Mouse (Mus musculus) kidney, embryonic 14.5 days (tissue): ENCODE measurements around the gene C130026I21Rik. TPM values are rescaled to one million over a fixed set of nuclear protein-coding genes. Genes with fewer than 3 reads are reported as not detected.
"Not testable (repeated sequence)": the region's sequence is repeated elsewhere in the genome, so short reads cannot be mapped to it uniquely, and the experiment has no call there.

ENCODE experiments used
- ATAC-seq: fragments of 200-750 bp; cut with Nextera tagmentation; 2 replicates; pipeline ENCODE4 v1.8.0; 2017; ENCODE audit warnings: moderate number of reproducible peaks, mild to moderate bottlenecking, moderate TSS enrichment, moderate library complexity; ENCODE audit not compliant: low FRiP score, low TSS enrichment
- H3K27ac ChIP-seq: fragments of 300-500 bp; sonication (generic); 2 replicates; pipeline ENCODE4 v1.5.1; 2014; ENCODE audit warnings: low read depth, mild to moderate bottlenecking, low read length, moderate library complexity, mixed read lengths
- H3K27me3 ChIP-seq: fragments of 300-500 bp; sonication (generic); 2 replicates; pipeline ENCODE4 v1.6.1; 2014; ENCODE audit warnings: mild to moderate bottlenecking, low read length; ENCODE audit not compliant: control insufficient read depth, insufficient read depth
- H3K36me3 ChIP-seq: fragments of 300-500 bp; sonication (generic); 2 replicates; pipeline ENCODE4 v1.6.1; 2014; ENCODE audit warnings: low read length, mixed read lengths; ENCODE audit not compliant: control insufficient read depth, insufficient read depth
- H3K4me1 ChIP-seq: fragments of 300-500 bp; sonication (generic); 2 replicates; pipeline ENCODE4 v1.6.1; 2014; ENCODE audit warnings: low read length, mixed read lengths; ENCODE audit not compliant: control insufficient read depth, insufficient read depth
- H3K4me2 ChIP-seq: fragments of 300-500 bp; sonication (generic); replicated peaks from 2 replicates; pipeline ENCODE4 v1.6.1; 2014; ENCODE audit warnings: low read depth, mild to moderate bottlenecking, low read length
- H3K4me3 ChIP-seq: fragments of 300-500 bp; sonication (generic); 2 replicates; pipeline ENCODE4 v1.5.1; 2014; ENCODE audit warnings: mild to moderate bottlenecking, low read length
- H3K9ac ChIP-seq: fragments of 300-500 bp; sonication (generic); 2 replicates; pipeline ENCODE4 v1.6.1; 2014; ENCODE audit warnings: low read depth, mild to moderate bottlenecking, low read length, moderate library complexity
- H3K9me3 ChIP-seq: fragments of 300-500 bp; sonication (generic); 2 replicates; pipeline ENCODE4 v1.6.1; 2016; ENCODE audit warnings: low read length; ENCODE audit not compliant: control insufficient read depth
- WGBS: fragments of 180-500 bp; shearing (Covaris S2); extraction: QIAGEN DNeasy Blood & Tissue Kit; methylation state at CpG from one replicate; pipeline ENCODE4 v1.1.7; 2014; 5-methylcytosine and 5-hydroxymethylcytosine counted together
- polyA plus RNA-seq: library from polyadenylated mRNA; unstranded; fragments of >200 nt; fragmentation: Nextera tagmentation; extraction: Ambion mirVana; gene quantifications from 2 replicates; pipeline ENCODE4 v1.2.1, GENCODE M21; 2014

The C130026I21Rik gene
- not detected in 2 replicates for polyA plus RNA-seq

GRCm38 (mm10) chr1:85270466-85270865 lies at the start of gene C130026I21Rik:
TSS of gene C130026I21Rik (minus strand) at chr1:85270566.
- not testable (repeated sequence) for H3K9ac ChIP-seq, H3K36me3 ChIP-seq, H3K4me3 ChIP-seq, H3K27ac ChIP-seq, ATAC-seq, H3K4me2 ChIP-seq, H3K4me1 ChIP-seq, H3K9me3 ChIP-seq, H3K27me3 ChIP-seq
- WGBS, result no CpG with 5 or more reads among the region's 6 CpGs

GRCm38 (mm10) chr1:85287063-85287462 lies 16.7 kb upstream of the C130026I21Rik start:
- not testable (repeated sequence) for ATAC-seq, H3K4me3 ChIP-seq, H3K27ac ChIP-seq, H3K4me2 ChIP-seq, H3K27me3 ChIP-seq, H3K4me1 ChIP-seq, H3K9ac ChIP-seq, H3K36me3 ChIP-seq, H3K9me3 ChIP-seq
- 39% methylated on average over 4 of the region's 5 CpGs for WGBS

- H3K27ac ChIP-seq, ATAC-seq: not testable (repeated sequence)
- 66% methylated on average over 2 of the region's 5 CpGs for WGBS
Observed at GRCm38 (mm10) chr1:85276421-85276820, 6.1 kb upstream of the C130026I21Rik start.

GRCm38 (mm10) chr1:85258634-85259033 lies 11.7 kb downstream of the C130026I21Rik start:
- not testable (repeated sequence) for H3K36me3 ChIP-seq, H3K9ac ChIP-seq, H3K9me3 ChIP-seq, H3K27me3 ChIP-seq, H3K4me2 ChIP-seq, H3K4me3 ChIP-seq, H3K4me1 ChIP-seq, H3K27ac ChIP-seq, ATAC-seq
- WGBS, result 47% methylated on average over 1 of the region's 2 CpGs

More at GRCm38 (mm10) chr1:85276421-85276820, 6.1 kb upstream of the C130026I21Rik start:
- not testable (repeated sequence) for H3K36me3 ChIP-seq, H3K4me1 ChIP-seq, H3K9ac ChIP-seq, H3K27me3 ChIP-seq, H3K4me3 ChIP-seq, H3K9me3 ChIP-seq, H3K4me2 ChIP-seq

- H3K27me3 ChIP-seq, H3K4me3 ChIP-seq, H3K4me2 ChIP-seq, H3K4me1 ChIP-seq, ATAC-seq, H3K9ac ChIP-seq, H3K9me3 ChIP-seq, H3K27ac ChIP-seq, H3K36me3 ChIP-seq: not testable (repeated sequence)
- WGBS, result 62% methylated on average over 2 of the region's 3 CpGs
Observed at GRCm38 (mm10) chr1:85255217-85255616, 15.1 kb downstream of the C130026I21Rik start.

GRCm38 (mm10) chr1:85251211-85251610 lies 19.2 kb downstream of the C130026I21Rik start:
- H3K36me3 ChIP-seq, H3K9ac ChIP-seq, H3K27me3 ChIP-seq, ATAC-seq, H3K4me2 ChIP-seq, H3K4me1 ChIP-seq, H3K27ac ChIP-seq, H3K4me3 ChIP-seq: not testable (repeated sequence)
- peaks cover 13% of the 10 kb centered on the region for H3K9me3 ChIP-seq
- WGBS, result 84% methylated on average over 4 of the region's 4 CpGs

GRCm38 (mm10) chr1:85248985-85249384 lies 21.4 kb downstream of the C130026I21Rik start:
- not testable (repeated sequence) for H3K4me1 ChIP-seq, H3K36me3 ChIP-seq, H3K4me3 ChIP-seq, H3K27ac ChIP-seq, ATAC-seq, H3K9ac ChIP-seq, H3K4me2 ChIP-seq, H3K27me3 ChIP-seq
- WGBS, result 68% methylated on average over 3 of the region's 3 CpGs
- peaks cover 13% of the 10 kb centered on the region for H3K9me3 ChIP-seq

- not testable (repeated sequence) for H3K9ac ChIP-seq, H3K4me3 ChIP-seq, H3K4me1 ChIP-seq, H3K27me3 ChIP-seq, H3K27ac ChIP-seq, ATAC-seq, H3K36me3 ChIP-seq, H3K4me2 ChIP-seq
- WGBS, result 78% methylated on average over 8 of the region's 8 CpGs
- H3K9me3 ChIP-seq, result peaks cover 18% of the 10 kb centered on the region
Observed at GRCm38 (mm10) chr1:85246776-85247460, 23.4 kb downstream of the C130026I21Rik start.

GRCm38 (mm10) chr1:85246266-85246665 lies 24.1 kb downstream of the C130026I21Rik start:
- not testable (repeated sequence) for H3K27ac ChIP-seq, H3K36me3 ChIP-seq, H3K27me3 ChIP-seq, H3K4me2 ChIP-seq, H3K9ac ChIP-seq, ATAC-seq, H3K4me3 ChIP-seq, H3K4me1 ChIP-seq
- WGBS, result 84% methylated on average over 4 of the region's 5 CpGs
- H3K9me3 ChIP-seq, result peaks cover 18% of the 10 kb centered on the region
